Mouse (Mus musculus): ENCODE results near the gene Recql. TPM values are rescaled to one million over a fixed set of nuclear protein-coding genes. Genes with fewer than 3 reads are reported as not detected.

The Recql gene
- total and polyA plus RNA-seq, 3 experiments: 39.1 to 48.4 TPM; not detected in 1

DNA sequence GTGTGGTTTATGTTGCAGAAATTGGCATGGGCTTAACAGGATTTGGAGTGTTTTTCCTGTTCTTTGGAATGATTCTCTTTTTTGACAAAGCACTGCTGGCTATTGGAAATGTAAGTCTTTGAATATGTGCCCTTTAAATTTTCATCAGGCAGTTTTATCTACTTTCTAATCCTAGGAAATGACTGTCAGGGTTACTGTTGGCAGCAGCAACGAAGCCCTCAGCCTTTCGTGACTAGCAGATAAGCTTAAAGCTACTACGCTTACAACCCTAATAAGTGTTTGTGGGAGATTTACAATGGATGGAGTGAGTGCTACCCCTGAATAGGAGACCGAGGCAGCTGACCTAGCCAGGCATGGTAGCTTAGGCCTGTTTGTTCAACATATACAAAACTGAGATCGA is 5.4 kb upstream of the Recql start:
- DNase-seq (ENCODE audit: low read depth, low spot score): peak; percentile 47
- H3K36me3 ChIP-seq (ENCODE audit: control insufficient read depth in 1 of 2, insufficient read depth in 2 of 2, low read length in 2 of 2): peaks cover 13 to 29% of the 10 kb centered on the region in 2 experiments
- TF ChIP-seq SIN3A (IDR thresholded peaks at IDR 0.05; ENCODE audit: low read length): peak; percentile 87
- no peak for TF ChIP-seq GABPA (IDR thresholded peaks at IDR 0.05; ENCODE audit: low read depth, low read length)
- no peak for TF ChIP-seq CHD2 (IDR thresholded peaks at IDR 0.05; ENCODE audit: low read length)
- peak; percentile 3; the same call in 1 of the 2 replicates for TF ChIP-seq ZC3H11A (IDR thresholded peaks at IDR 0.05; ENCODE audit: low read depth, low read length)
- TF ChIP-seq ETS1 (IDR thresholded peaks at IDR 0.05; ENCODE audit: low read depth, low read length): peak; percentile 67; the same call in 1 of the 2 replicates
- peak; percentile 40; the same call in 1 of the 2 replicates for TF ChIP-seq MYB (IDR thresholded peaks at IDR 0.05; ENCODE audit: low read depth, low read length)
- peak; percentile 61; the same call in 1 of the 2 replicates for TF ChIP-seq MXI1 (IDR thresholded peaks at IDR 0.05; ENCODE audit: low read depth, low read length)
- TF ChIP-seq MEF2A (IDR thresholded peaks at IDR 0.05; ENCODE audit: extremely low read depth, insufficient replicate concordance, low read depth, low read length, poor library complexity, severe bottlenecking): peak; percentile 39; the same call in 1 of the 2 replicates
- TF ChIP-seq BHLHE40 (IDR thresholded peaks at IDR 0.05; ENCODE audit: borderline replicate concordance, low read depth, low read length): peak; percentile 43; the same call in 1 of the 2 replicates
- peak; percentile 57 to 69 for TF ChIP-seq EP300 (IDR thresholded peaks at IDR 0.05; ENCODE audit: low read depth in 1 of 2, low read length in 2 of 2)
- no peak for TF ChIP-seq UBTF (IDR thresholded peaks at IDR 0.05; ENCODE audit: borderline replicate concordance, insufficient read depth, low read depth, low read length)
- TF ChIP-seq HCFC1 (IDR thresholded peaks at IDR 0.05; ENCODE audit: low read depth, low read length): 0 out of 2 replicates have a peak, but pooled peaks have one; percentile 23
- peak; percentile 51; the same call in 1 of the 2 replicates for TF ChIP-seq TCF12 (IDR thresholded peaks at IDR 0.05; ENCODE audit: low read depth, low read length)
- TF ChIP-seq GATA1 (IDR thresholded peaks at IDR 0.05; ENCODE audit: low read depth, low read length): peak; percentile 66
- no peak for TF ChIP-seq MYC (IDR thresholded peaks at IDR 0.05; ENCODE audit: low read depth, low read length)
- TF ChIP-seq POLR2AphosphoS5 (IDR thresholded peaks at IDR 0.05; ENCODE audit: borderline replicate concordance, low read depth, low read length): no peak
- peak; percentile 66 for TF ChIP-seq RCOR1 (IDR thresholded peaks at IDR 0.05; ENCODE audit: low read depth, low read length)
- 0 out of 2 replicates have a peak, but pooled peaks have one; percentile 8 for TF ChIP-seq MAFK (IDR thresholded peaks at IDR 0.05; ENCODE audit: borderline replicate concordance, low read depth, low read length)

DNA sequence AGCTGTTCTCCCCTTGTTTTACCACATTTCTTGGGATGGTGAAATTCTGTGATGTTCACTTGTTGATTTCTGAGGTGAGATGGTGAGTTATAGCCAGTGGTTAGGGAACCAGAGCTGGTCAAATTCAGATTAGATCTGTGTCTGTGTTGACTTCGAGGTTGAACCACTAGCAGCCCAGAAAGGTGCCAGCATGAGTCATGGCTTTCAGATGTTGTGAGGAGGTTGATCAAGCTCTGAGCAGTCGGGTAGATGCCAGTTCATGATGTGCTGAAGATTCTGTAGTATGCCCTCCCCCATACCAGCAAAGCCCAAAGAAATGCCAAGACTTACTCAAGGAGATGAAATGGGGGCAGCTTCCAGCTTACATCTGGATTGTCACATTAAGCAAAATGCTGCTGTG is 2.2 kb upstream of the Recql start:
- peaks cover 19 to 27% of the 10 kb centered on the region in 2 experiments for H3K4me1 ChIP-seq (ENCODE audit: control insufficient read depth in 1 of 2, insufficient read depth in 2 of 2, low read length in 2 of 2)
- H3K79me2 ChIP-seq (ENCODE audit: control insufficient read depth, insufficient read depth, low read length, poor library complexity): peaks cover 59% of the 10 kb centered on the region
- DNase-seq (ENCODE audit: low read depth, low spot score): peak; percentile 24
- no peaks in the 10 kb centered on the region for H3K9me3 ChIP-seq (replicated peaks; ENCODE audit: insufficient read depth, low read length)
- peaks cover 6 to 41% of the 10 kb centered on the region in 2 experiments for H3K36me3 ChIP-seq (ENCODE audit: control insufficient read depth in 1 of 2, insufficient read depth in 2 of 2, low read length in 2 of 2)
- no peak overlapping the region; the same call in 1 of the 2 replicates for H3K9ac ChIP-seq (ENCODE audit: control insufficient read depth, low read depth, low read length, poor library complexity, severe bottlenecking)
- no peak overlapping the region for H3K4me3 ChIP-seq (ENCODE audit: control insufficient read depth in 1 of 2, insufficient read depth in 1 of 2, low read depth in 2 of 2, low read length in 2 of 2)
- TF ChIP-seq ZKSCAN1 (IDR thresholded peaks at IDR 0.05; ENCODE audit: low read depth, low read length) (no peak), MAX (IDR thresholded peaks at IDR 0.05; ENCODE audit: low read length) (no peak), POLR2AphosphoS2 (IDR thresholded peaks at IDR 0.05; ENCODE audit: low read length) (no peak), KAT2A (conservative IDR thresholded peaks at IDR 0.05; ENCODE audit: low read depth, low read length) (no peak), SMC3 (IDR thresholded peaks at IDR 0.05; ENCODE audit: low read depth, low read length) (no peak), USF2 (IDR thresholded peaks at IDR 0.05; ENCODE audit: borderline replicate concordance in 1 of 2, insufficient read depth in 1 of 2, low read depth in 1 of 2, low read length in 2 of 2) (no peak), MYC (IDR thresholded peaks at IDR 0.05; ENCODE audit: low read depth, low read length) (no peak), ETS1 (IDR thresholded peaks at IDR 0.05; ENCODE audit: low read depth, low read length) (no peak), TCF12 (IDR thresholded peaks at IDR 0.05; ENCODE audit: low read depth, low read length) (no peak), POLR2AphosphoS5 (IDR thresholded peaks at IDR 0.05; ENCODE audit: borderline replicate concordance, low read depth, low read length) (no peak), MXI1 (IDR thresholded peaks at IDR 0.05; ENCODE audit: low read depth, low read length) (no peak)
- H3K27me3 ChIP-seq (ENCODE audit: control insufficient read depth in 1 of 2, insufficient read depth in 2 of 2, low read length in 2 of 2): no peaks in the 10 kb centered on the region
- no peak overlapping the region for H3K27ac ChIP-seq (ENCODE audit: control insufficient read depth, low read depth, low read length)

More for the DNA sequence above, 5.4 kb upstream of the Recql start:
- no peak overlapping the region for H3K4me3 ChIP-seq (ENCODE audit: control insufficient read depth in 1 of 2, insufficient read depth in 1 of 2, low read depth in 2 of 2, low read length in 2 of 2)
- no peak overlapping the region for H3K9ac ChIP-seq (ENCODE audit: control insufficient read depth, low read depth, low read length, poor library complexity, severe bottlenecking)
- H3K4me1 ChIP-seq (ENCODE audit: control insufficient read depth in 1 of 2, insufficient read depth in 2 of 2, low read length in 2 of 2): peaks cover 15 to 22% of the 10 kb centered on the region in 2 experiments
- peaks cover 49% of the 10 kb centered on the region for H3K79me2 ChIP-seq (ENCODE audit: control insufficient read depth, insufficient read depth, low read length, poor library complexity)
- no peaks in the 10 kb centered on the region for H3K27me3 ChIP-seq (ENCODE audit: control insufficient read depth in 1 of 2, insufficient read depth in 2 of 2, low read length in 2 of 2)
- no peak overlapping the region for H3K27ac ChIP-seq (ENCODE audit: control insufficient read depth, low read depth, low read length)
- H3K9me3 ChIP-seq (replicated peaks; ENCODE audit: insufficient read depth, low read length): no peaks in the 10 kb centered on the region

All from MEL (cell line).